Mouse (Mus musculus) myocyte (in vitro differentiated cells): ENCODE measurements at regions not wholly inside any gene's neighbourhood (a gene's known extent, or its start where the extent isn't known, plus 50 kb on each side); places are given as distances from the start of the nearest gene placed in this dataset.

Experiments used
- H3K27me3 ChIP-seq: one replicate; pipeline ENCODE4 v1.6.1; 2011; ENCODE audit not compliant: control insufficient read depth, insufficient read depth, insufficient read length
- H3K36me3 ChIP-seq: one replicate; pipeline ENCODE4 v1.6.1; 2011; ENCODE audit not compliant: control insufficient read depth, insufficient read depth
- H3K4me2 ChIP-seq: one replicate; pipeline ENCODE4 v1.6.1; 2011; ENCODE audit warnings: low read depth, control low read depth
- H3K4me3 ChIP-seq: one replicate; pipeline ENCODE4 v1.5.1; 2011; ENCODE audit warnings: mild to moderate bottlenecking, control low read depth, moderate library complexity
- H3K79me2 ChIP-seq: one replicate; pipeline ENCODE4 v1.6.1; 2011; ENCODE audit not compliant: control insufficient read depth, insufficient read depth
- H3ac ChIP-seq: one replicate; pipeline ENCODE4 v1.6.1; 2011; ENCODE audit not compliant: control insufficient read depth, insufficient read length
- CEBPB ChIP-seq: IDR thresholded peaks from 2 replicates; pipeline ENCODE4 v1.6.1; 2011; ENCODE audit warnings: mild to moderate bottlenecking, moderate library complexity; ENCODE audit not compliant: poor library complexity, insufficient read depth, severe bottlenecking
- E2F4 ChIP-seq: IDR thresholded peaks from one replicate; pipeline ENCODE4 v1.6.1; 2011; ENCODE audit warnings: mild to moderate bottlenecking, control low read depth, moderate library complexity; ENCODE audit not compliant: insufficient read depth
- MAX ChIP-seq: IDR thresholded peaks from one replicate; pipeline ENCODE4 v1.6.1; 2011; ENCODE audit warnings: low read depth, mild to moderate bottlenecking, control low read depth
- MYOD1 ChIP-seq, 3 experiments: IDR thresholded peaks; one replicate each; pipeline ENCODE4 v1.6.1; 2011; ENCODE audit warnings: control low read depth in 2 of 3, low read depth in 2 of 3, mild to moderate bottlenecking in 2 of 3, moderate library complexity in 1 of 3; ENCODE audit not compliant: insufficient read length in 2 of 3, control insufficient read depth in 1 of 3
- MYOG ChIP-seq, 3 experiments: IDR thresholded peaks; one replicate each; pipeline ENCODE4 v1.6.1; 2011; ENCODE audit warnings: control low read depth in 2 of 3, low read depth in 2 of 3, mild to moderate bottlenecking in 2 of 3; ENCODE audit not compliant: insufficient read length in 2 of 3, control insufficient read depth in 1 of 3, insufficient read depth in 1 of 3
- POLR2A ChIP-seq: IDR thresholded peaks from one replicate; pipeline ENCODE4 v1.6.1; 2011; ENCODE audit warnings: low read depth, mild to moderate bottlenecking, control low read depth, moderate library complexity; ENCODE audit not compliant: insufficient read length
- POLR2AphosphoS2 ChIP-seq: IDR thresholded peaks from one replicate; pipeline ENCODE4 v1.6.1; 2011; ENCODE audit warnings: low read depth, control low read depth; ENCODE audit not compliant: insufficient read length
- REST ChIP-seq: IDR thresholded peaks from one replicate; pipeline ENCODE4 v1.6.1; 2011; ENCODE audit warnings: mild to moderate bottlenecking, control low read depth, moderate library complexity; ENCODE audit not compliant: insufficient read depth, insufficient read length
- SRF ChIP-seq: IDR thresholded peaks from one replicate; pipeline ENCODE4 v1.6.1; 2011; ENCODE audit warnings: low read depth; ENCODE audit not compliant: control insufficient read depth, insufficient read length
- TCF12 ChIP-seq: IDR thresholded peaks from one replicate; pipeline ENCODE4 v1.6.1; 2011; ENCODE audit warnings: mild to moderate bottlenecking, control low read depth; ENCODE audit not compliant: poor library complexity, insufficient read depth, severe bottlenecking
- TCF3 ChIP-seq: IDR thresholded peaks from one replicate; pipeline ENCODE4 v1.6.1; 2011; ENCODE audit warnings: low read depth, control low read depth; ENCODE audit not compliant: insufficient read length
- USF1 ChIP-seq: IDR thresholded peaks from one replicate; pipeline ENCODE4 v1.6.1; 2011; ENCODE audit warnings: low read depth, mild to moderate bottlenecking, control low read depth, moderate library complexity

- no peak for TF ChIP-seq TCF12
- no peak for TF ChIP-seq SRF
- TF ChIP-seq MYOD1 (IDR thresholded peaks at IDR 0.05; ENCODE audit: control insufficient read depth in 1 of 3, insufficient read length in 2 of 3, low read depth in 2 of 3), result no peak
- TF ChIP-seq MAX, result no peak
- no peak for TF ChIP-seq TCF3
- no peak for TF ChIP-seq E2F4
- no peak for TF ChIP-seq POLR2A
- no peak for TF ChIP-seq POLR2AphosphoS2
- TF ChIP-seq REST, result no peak
- TF ChIP-seq USF1, result no peak
- no peak for TF ChIP-seq MYOG (IDR thresholded peaks at IDR 0.05; ENCODE audit: control insufficient read depth in 1 of 3, insufficient read depth in 1 of 3, insufficient read length in 2 of 3, low read depth in 2 of 3)
- TF ChIP-seq CEBPB, result no peak
- no peak overlapping the region for H3K4me2 ChIP-seq
- no peaks in the 10 kb centered on the region for H3K79me2 ChIP-seq
- H3ac ChIP-seq, result no peak overlapping the region
- H3K36me3 ChIP-seq, result no peaks in the 10 kb centered on the region
- H3K4me3 ChIP-seq, result no peak overlapping the region
- H3K27me3 ChIP-seq, result no peaks in the 10 kb centered on the region
These were observed 180.9 kb downstream of the Tmem26 start for GRCm38 (mm10) chr10:68904337-68904736.

- TF ChIP-seq MAX (no peak), REST (no peak), POLR2A (no peak), TCF12 (no peak), MYOD1 (IDR thresholded peaks at IDR 0.05; ENCODE audit: control insufficient read depth in 1 of 3, insufficient read length in 2 of 3, low read depth in 2 of 3) (no peak), POLR2AphosphoS2 (no peak), SRF (no peak), E2F4 (no peak), TCF3 (no peak), MYOG (IDR thresholded peaks at IDR 0.05; ENCODE audit: control insufficient read depth in 1 of 3, insufficient read depth in 1 of 3, insufficient read length in 2 of 3, low read depth in 2 of 3) (no peak), CEBPB (no peak), USF1 (no peak)
These were observed 184.8 kb downstream of the Tmem26 start for GRCm38 (mm10) chr10:68908236-68908635.

GRCm38 (mm10) chr10:68909018-68909417, 185.6 kb downstream of the Tmem26 start:
- no peaks in the 10 kb centered on the region for H3K36me3 ChIP-seq
- TF ChIP-seq MAX, result no peak
- no peak for TF ChIP-seq TCF12
- no peak for TF ChIP-seq USF1
- TF ChIP-seq CEBPB, result no peak
- no peak for TF ChIP-seq E2F4
- TF ChIP-seq POLR2A, result no peak
- TF ChIP-seq REST, result no peak
- TF ChIP-seq POLR2AphosphoS2, result no peak
- TF ChIP-seq MYOD1 (IDR thresholded peaks at IDR 0.05; ENCODE audit: control insufficient read depth in 1 of 3, insufficient read length in 2 of 3, low read depth in 2 of 3), result no peak
- TF ChIP-seq SRF, result no peak
- no peak for TF ChIP-seq TCF3
- no peak for TF ChIP-seq MYOG (IDR thresholded peaks at IDR 0.05; ENCODE audit: control insufficient read depth in 1 of 3, insufficient read depth in 1 of 3, insufficient read length in 2 of 3, low read depth in 2 of 3)
- no peak overlapping the region for H3K4me3 ChIP-seq
- no peak overlapping the region for H3ac ChIP-seq
- no peaks in the 10 kb centered on the region for H3K79me2 ChIP-seq
- no peaks in the 10 kb centered on the region for H3K27me3 ChIP-seq
- no peak overlapping the region for H3K4me2 ChIP-seq

More at GRCm38 (mm10) chr10:68908236-68908635, 184.8 kb downstream of the Tmem26 start:
- no peaks in the 10 kb centered on the region for H3K79me2 ChIP-seq
- no peak overlapping the region for H3K4me3 ChIP-seq
- no peaks in the 10 kb centered on the region for H3K36me3 ChIP-seq
- H3K27me3 ChIP-seq, result no peaks in the 10 kb centered on the region
- H3ac ChIP-seq, result no peak overlapping the region
- H3K4me2 ChIP-seq, result no peak overlapping the region

- no peaks in the 10 kb centered on the region for H3K79me2 ChIP-seq
- H3K4me3 ChIP-seq, result no peak overlapping the region
- H3ac ChIP-seq, result no peak overlapping the region
- H3K36me3 ChIP-seq, result no peaks in the 10 kb centered on the region
- TF ChIP-seq POLR2AphosphoS2, result no peak
- no peak for TF ChIP-seq TCF3
- no peak for TF ChIP-seq USF1
- TF ChIP-seq MAX, result no peak
- TF ChIP-seq REST, result no peak
- TF ChIP-seq POLR2A, result no peak
- no peak for TF ChIP-seq E2F4
- TF ChIP-seq CEBPB, result no peak
- TF ChIP-seq TCF12, result no peak
- no peak for TF ChIP-seq MYOD1 (IDR thresholded peaks at IDR 0.05; ENCODE audit: control insufficient read depth in 1 of 3, insufficient read length in 2 of 3, low read depth in 2 of 3)
- no peak for TF ChIP-seq SRF
- TF ChIP-seq MYOG (IDR thresholded peaks at IDR 0.05; ENCODE audit: control insufficient read depth in 1 of 3, insufficient read depth in 1 of 3, insufficient read length in 2 of 3, low read depth in 2 of 3), result no peak
- no peaks in the 10 kb centered on the region for H3K27me3 ChIP-seq
- no peak overlapping the region for H3K4me2 ChIP-seq
These were observed 192.7 kb downstream of the Tmem26 start for GRCm38 (mm10) chr10:68916147-68916546.

- no peak overlapping the region for H3K4me2 ChIP-seq
- TF ChIP-seq E2F4 (no peak), POLR2A (no peak), TCF3 (no peak), POLR2AphosphoS2 (no peak), REST (no peak), MYOD1 (IDR thresholded peaks at IDR 0.05; ENCODE audit: control insufficient read depth in 1 of 3, insufficient read length in 2 of 3, low read depth in 2 of 3) (no peak), TCF12 (no peak), CEBPB (no peak), SRF (no peak), MAX (no peak), MYOG (IDR thresholded peaks at IDR 0.05; ENCODE audit: control insufficient read depth in 1 of 3, insufficient read depth in 1 of 3, insufficient read length in 2 of 3, low read depth in 2 of 3) (no peak), USF1 (no peak)
- no peaks in the 10 kb centered on the region for H3K79me2 ChIP-seq
- H3ac ChIP-seq, result no peak overlapping the region
- H3K4me3 ChIP-seq, result no peak overlapping the region
- no peaks in the 10 kb centered on the region for H3K36me3 ChIP-seq
- H3K27me3 ChIP-seq, result peaks cover 5% of the 10 kb centered on the region
These were observed 212.4 kb downstream of the Tmem26 start for GRCm38 (mm10) chr10:68935843-68936242.
